Mouse (Mus musculus) liver, embryonic 13.5 days (tissue): ENCODE measurements around the gene Rack1. TPM values are rescaled to one million over a fixed set of nuclear protein-coding genes. Genes with fewer than 3 reads are reported as not detected.
"Not testable (repeated sequence)": the region's sequence is repeated elsewhere in the genome, so short reads cannot be mapped to it uniquely, and the experiment has no call there.

ENCODE experiments used
- ATAC-seq: fragments of 200-750 bp; cut with Nextera tagmentation; 2 replicates; pipeline ENCODE4 v1.8.0; 2017; ENCODE audit warnings: low read depth, mild to moderate bottlenecking, moderate number of reproducible peaks, moderate library complexity
- DNase-seq: peaks from one replicate; pipeline ENCODE4 v3.0.0; 2022
- H3K27ac ChIP-seq: fragments of 300-500 bp; sonication (generic); 2 replicates; pipeline ENCODE4 v1.5.1; 2015; ENCODE audit warnings: moderate library complexity, mild to moderate bottlenecking, inconsistent platforms
- H3K27me3 ChIP-seq: fragments of 300-500 bp; sonication (generic); 2 replicates; pipeline ENCODE4 v1.6.1; 2015; ENCODE audit warnings: mild to moderate bottlenecking, inconsistent platforms
- H3K36me3 ChIP-seq: fragments of 300-500 bp; sonication (generic); 2 replicates; pipeline ENCODE4 v1.6.1; 2015; ENCODE audit warnings: mild to moderate bottlenecking, inconsistent platforms
- H3K4me1 ChIP-seq: fragments of 300-500 bp; sonication (generic); replicated peaks from 2 replicates; pipeline ENCODE4 v1.6.1; 2015; ENCODE audit warnings: inconsistent platforms
- H3K4me2 ChIP-seq: fragments of 300-500 bp; sonication (generic); 2 replicates; pipeline ENCODE4 v1.6.1; 2015; ENCODE audit warnings: inconsistent platforms, mild to moderate bottlenecking, moderate library complexity
- H3K4me3 ChIP-seq: fragments of 300-500 bp; sonication (generic); replicated peaks from 2 replicates; pipeline ENCODE4 v1.5.1; 2015; ENCODE audit warnings: mild to moderate bottlenecking, inconsistent platforms
- H3K9ac ChIP-seq: fragments of 300-500 bp; sonication (generic); 2 replicates; pipeline ENCODE4 v1.6.1; 2015; ENCODE audit warnings: mild to moderate bottlenecking, inconsistent platforms
- H3K9me3 ChIP-seq: fragments of 300-500 bp; sonication (generic); replicated peaks from 2 replicates; pipeline ENCODE4 v1.6.1; 2016; ENCODE audit warnings: inconsistent platforms
- WGBS: fragments of 180-500 bp; shearing (Covaris S2); methylation state at CpG from one replicate; pipeline ENCODE4 v1.1.7; 2015; ENCODE audit not compliant: insufficient replicate concordance; 5-methylcytosine and 5-hydroxymethylcytosine counted together
- polyA plus RNA-seq: library from polyadenylated mRNA; unstranded; fragments of >200 nt; fragmentation: Nextera tagmentation; extraction: Ambion mirVana; gene quantifications from 2 replicates; pipeline ENCODE4 v1.2.1, GENCODE M21; 2015

Gene Rack1
- polyA plus RNA-seq, result 688 and 710 TPM in 2 replicates

- no peaks in the 10 kb centered on the region for H3K9me3 ChIP-seq
- H3K4me1 ChIP-seq, result peaks cover 64% of the 10 kb centered on the region
- peak within 1 kb of the TSS; percentile 94 for H3K27ac ChIP-seq
- peak within 1 kb of the TSS; percentile 88 for H3K4me3 ChIP-seq
- DNase-seq (peak; percentile 82), ATAC-seq (peak; percentile 83)
- no peaks in the 10 kb centered on the region for H3K27me3 ChIP-seq
- H3K9ac ChIP-seq, result peak within 1 kb of the TSS; percentile 92
- peak within 1 kb of the TSS; percentile 84 for H3K4me2 ChIP-seq
- peaks cover 41% of the 10 kb centered on the region for H3K36me3 ChIP-seq
- WGBS, result under 1% methylated on average over 47 of the region's 47 CpGs
These were observed at the start of gene Rack1 for GRCm38 (mm10) chr11:48799921-48800701. TSS of gene Rack1 (plus strand) at chr11:48800332.

- H3K4me3 ChIP-seq, result no peak overlapping the region
- H3K9me3 ChIP-seq, result no peaks in the 10 kb centered on the region
- no peak overlapping the region for H3K4me2 ChIP-seq
- H3K36me3 ChIP-seq, result no peaks in the 10 kb centered on the region
- H3K27ac ChIP-seq, result no peak overlapping the region
- no peak for DNase-seq
- ATAC-seq, result no peak
- no peaks in the 10 kb centered on the region for H3K27me3 ChIP-seq
- H3K4me1 ChIP-seq, result no peaks in the 10 kb centered on the region
- WGBS, result 80% methylated on average over 6 of the region's 6 CpGs
- H3K9ac ChIP-seq, result no peak overlapping the region
These were observed 49.7 kb upstream of the Rack1 start for GRCm38 (mm10) chr11:48750428-48750827.

GRCm38 (mm10) chr11:48753534-48753933, 46.6 kb upstream of the Rack1 start:
- not testable (repeated sequence) for H3K4me1 ChIP-seq, H3K9me3 ChIP-seq, H3K36me3 ChIP-seq, H3K27ac ChIP-seq, DNase-seq, H3K9ac ChIP-seq, H3K4me3 ChIP-seq, H3K27me3 ChIP-seq, H3K4me2 ChIP-seq, ATAC-seq
- WGBS, result 84% methylated on average over 18 of the region's 18 CpGs

GRCm38 (mm10) chr11:48759021-48759420, 41.1 kb upstream of the Rack1 start:
- WGBS, result 63% methylated on average over 8 of the region's 8 CpGs
- Histone ChIP-seq H3K4me1 (no peaks in the 10 kb centered on the region), H3K9me3 (no peaks in the 10 kb centered on the region), H3K27ac (no peak overlapping the region), H3K36me3 (no peaks in the 10 kb centered on the region), H3K4me2 (no peak overlapping the region), H3K9ac (no peak overlapping the region), H3K4me3 (no peak overlapping the region), H3K27me3 (no peaks in the 10 kb centered on the region)
- ATAC-seq, result no peak
- DNase-seq, result no peak

DNA sequence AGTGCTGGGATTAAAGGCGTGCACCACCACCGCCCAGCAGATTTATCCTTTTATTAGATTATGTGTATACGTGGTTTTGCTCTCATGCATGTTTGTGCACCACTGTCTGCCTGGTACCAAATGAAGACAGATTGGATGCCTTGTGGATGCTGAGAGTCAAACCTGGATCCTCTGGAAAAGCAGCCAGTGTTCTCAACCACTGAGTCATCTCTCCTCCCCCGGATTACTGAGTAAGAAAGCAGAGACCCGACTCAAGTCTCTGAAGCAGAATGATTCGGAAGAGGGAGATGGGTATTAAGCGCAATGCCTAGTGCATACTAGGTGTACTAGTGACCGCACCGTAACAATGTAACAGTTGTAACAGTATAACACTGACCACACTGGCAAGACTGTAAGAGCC, 36.0 kb upstream of the Rack1 start:
- no peak for DNase-seq
- H3K9me3 ChIP-seq, result no peaks in the 10 kb centered on the region
- H3K27me3 ChIP-seq, result no peaks in the 10 kb centered on the region
- no peak for ATAC-seq
- H3K4me1 ChIP-seq, result no peaks in the 10 kb centered on the region
- H3K4me3 ChIP-seq, result no peak overlapping the region
- H3K36me3 ChIP-seq, result no peaks in the 10 kb centered on the region
- H3K9ac ChIP-seq, result no peak overlapping the region
- no peak overlapping the region for H3K4me2 ChIP-seq
- no peak overlapping the region for H3K27ac ChIP-seq
- WGBS, result 81% methylated on average over 9 of the region's 9 CpGs

DNA sequence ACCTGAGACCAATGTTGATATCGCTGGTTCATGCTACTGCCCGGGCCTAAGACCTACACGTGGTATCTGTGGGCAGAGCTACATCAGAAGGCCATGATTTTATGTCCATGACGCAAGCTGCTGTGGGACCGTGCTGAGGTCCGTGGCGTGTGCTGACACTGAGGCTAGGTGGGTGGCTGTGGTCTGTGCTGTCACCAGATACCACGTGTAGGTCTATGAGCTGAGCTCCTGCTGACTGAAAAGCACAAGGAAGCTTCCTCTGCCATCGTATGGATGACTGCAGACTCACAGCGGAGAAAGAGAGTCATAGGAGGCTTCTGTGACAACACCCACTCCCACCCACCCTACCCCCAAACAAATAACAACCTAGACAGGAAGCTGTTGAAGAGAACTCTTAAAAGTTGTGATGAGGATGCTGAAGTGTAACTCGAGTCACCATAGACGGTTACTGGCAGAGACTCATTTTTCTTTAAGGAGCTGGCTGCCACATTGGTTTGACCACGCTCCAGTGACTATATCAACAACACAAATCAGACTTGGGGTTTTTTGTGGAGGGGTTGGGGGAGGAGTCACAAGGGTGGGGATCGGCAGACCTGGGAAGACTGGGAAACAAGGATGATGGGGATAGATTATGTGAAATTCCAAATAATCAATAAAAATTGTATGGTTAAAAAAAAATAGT, 32.8 kb upstream of the Rack1 start:
- Histone ChIP-seq H3K4me2 (no peak overlapping the region), H3K4me3 (no peak overlapping the region), H3K27me3 (no peaks in the 10 kb centered on the region), H3K27ac (no peak overlapping the region), H3K4me1 (0 out of 2 replicates have a peak, but pooled peaks cover 2% of the 10 kb centered on the region), H3K9ac (no peak overlapping the region), H3K36me3 (no peaks in the 10 kb centered on the region), H3K9me3 (no peaks in the 10 kb centered on the region)
- ATAC-seq (no peak), DNase-seq (no peak)
- 64% methylated on average over 14 of the region's 14 CpGs for WGBS

- Histone ChIP-seq H3K27me3 (no peaks in the 10 kb centered on the region), H3K4me2 (no peak overlapping the region), H3K27ac (no peak overlapping the region), H3K9ac (no peak overlapping the region), H3K4me1 (0 out of 2 replicates have a peak, but pooled peaks cover 6% of the 10 kb centered on the region), H3K36me3 (no peaks in the 10 kb centered on the region), H3K4me3 (no peak overlapping the region), H3K9me3 (no peaks in the 10 kb centered on the region)
- peak; percentile 24 for DNase-seq
- no peak for ATAC-seq
- 3% methylated on average over 2 of the region's 2 CpGs for WGBS
These were observed 28.4 kb upstream of the Rack1 start for GRCm38 (mm10) chr11:48771691-48772090.

DNA sequence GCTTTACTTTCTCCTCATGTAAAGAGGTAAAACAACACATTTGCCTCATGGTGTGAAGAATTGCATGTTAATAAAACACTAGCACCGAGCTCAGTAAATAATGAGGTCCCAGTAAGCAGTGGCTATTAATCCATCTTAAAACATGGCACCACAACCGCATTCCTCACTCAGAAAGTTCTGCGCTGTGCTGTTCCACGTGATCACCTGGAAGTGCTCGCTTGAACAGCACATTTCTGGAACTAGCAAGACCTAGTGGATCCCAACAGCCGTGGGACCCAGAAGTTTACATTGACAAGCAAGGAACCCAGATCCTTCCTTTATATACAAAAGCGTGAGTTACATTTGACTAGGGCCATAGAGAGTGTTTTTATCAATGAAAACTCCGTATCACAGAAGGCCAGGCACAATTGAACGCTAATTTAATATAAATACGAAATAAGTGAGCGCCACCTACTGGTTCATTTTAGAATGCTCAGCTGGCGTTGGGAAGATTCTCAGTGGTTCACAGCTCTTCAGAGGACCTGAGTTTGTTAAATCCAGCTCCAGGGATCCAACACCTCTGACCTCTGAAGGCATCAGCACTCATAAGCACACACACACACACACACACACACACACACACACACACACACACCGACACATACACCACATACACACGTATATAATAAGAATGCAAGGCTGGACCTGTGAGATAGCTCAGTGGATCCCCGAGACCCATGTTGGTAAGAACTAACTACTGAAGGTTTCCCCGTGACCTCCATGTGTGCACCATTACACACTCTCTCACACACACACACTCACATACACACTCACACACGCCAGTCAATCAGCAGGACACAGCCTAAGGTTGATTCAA, 25.5 kb upstream of the Rack1 start:
- Histone ChIP-seq H3K4me2 (0 out of 2 replicates have a peak overlapping the region, but pooled peaks have one; percentile 9), H3K36me3 (no peaks in the 10 kb centered on the region), H3K27me3 (no peaks in the 10 kb centered on the region), H3K4me1 (0 out of 2 replicates have a peak, but pooled peaks cover 6% of the 10 kb centered on the region), H3K4me3 (no peak overlapping the region), H3K9me3 (no peaks in the 10 kb centered on the region), H3K9ac (no peak overlapping the region), H3K27ac (no peak overlapping the region)
- WGBS, result 30% methylated on average over 17 of the region's 17 CpGs
- ATAC-seq (no peak), DNase-seq (peak; percentile 23)

DNA sequence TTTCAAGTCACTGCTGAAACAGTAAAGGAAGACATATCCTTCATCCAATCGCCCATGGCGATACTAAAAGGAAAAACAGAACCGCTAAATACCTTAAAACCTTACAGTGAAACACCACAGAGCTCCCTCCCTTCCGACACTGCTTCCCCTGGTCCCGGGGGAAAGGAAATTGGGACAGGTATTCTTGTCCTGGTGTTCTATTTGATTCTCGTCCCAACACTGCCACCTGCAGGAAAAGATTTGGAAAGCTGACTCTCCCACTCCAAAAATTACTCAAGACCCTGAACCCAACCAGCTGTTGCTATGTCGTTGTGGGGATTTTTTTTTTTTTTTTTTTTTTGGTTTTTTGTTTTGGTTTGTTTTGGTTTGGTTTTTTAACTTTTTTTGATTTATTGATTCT, 24.6 kb upstream of the Rack1 start:
- H3K4me1 ChIP-seq, result 0 out of 2 replicates have a peak, but pooled peaks cover 6% of the 10 kb centered on the region
- 3% methylated on average over 7 of the region's 7 CpGs for WGBS
- DNase-seq, result peak; percentile 27

GRCm38 (mm10) chr11:48776664-48777063, 23.5 kb upstream of the Rack1 start:
- 32% methylated on average over 9 of the region's 9 CpGs for WGBS
- H3K36me3 ChIP-seq, result no peaks in the 10 kb centered on the region
- H3K4me2 ChIP-seq, result no peak overlapping the region
- H3K9ac ChIP-seq, result no peak overlapping the region
- DNase-seq (no peak), ATAC-seq (no peak)
- H3K4me3 ChIP-seq, result no peak overlapping the region
- no peaks in the 10 kb centered on the region for H3K9me3 ChIP-seq
- H3K4me1 ChIP-seq, result 0 out of 2 replicates have a peak, but pooled peaks cover 6% of the 10 kb centered on the region
- no peak overlapping the region for H3K27ac ChIP-seq
- no peaks in the 10 kb centered on the region for H3K27me3 ChIP-seq

More for the DNA sequence above, 24.6 kb upstream of the Rack1 start:
- Histone ChIP-seq H3K27me3 (no peaks in the 10 kb centered on the region), H3K9me3 (no peaks in the 10 kb centered on the region), H3K9ac (no peak overlapping the region), H3K4me2 (no peak overlapping the region), H3K36me3 (no peaks in the 10 kb centered on the region), H3K4me3 (no peak overlapping the region), H3K27ac (no peak overlapping the region)
- ATAC-seq, result no peak

DNA sequence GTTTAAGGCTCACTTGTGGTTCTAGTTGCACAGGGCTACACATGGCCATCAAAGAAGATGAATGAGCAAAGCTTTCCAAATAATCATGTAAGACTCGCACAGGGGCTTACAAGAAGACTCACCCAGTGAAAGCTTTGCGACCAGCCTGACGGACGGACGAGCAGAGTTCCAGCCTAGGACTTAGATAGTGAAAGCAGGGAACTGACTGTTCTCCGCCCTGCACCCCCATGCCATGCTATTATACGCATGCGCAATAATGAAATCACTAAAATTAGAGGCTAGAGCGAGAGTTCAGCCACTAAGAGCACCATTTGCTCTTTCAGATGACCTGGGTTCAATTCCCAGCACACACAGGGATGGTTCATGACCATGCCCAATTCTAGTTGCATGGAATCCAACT, 22.8 kb upstream of the Rack1 start:
- WGBS, result 74% methylated on average over 9 of the region's 9 CpGs
- Histone ChIP-seq H3K4me1 (0 out of 2 replicates have a peak, but pooled peaks cover 4% of the 10 kb centered on the region), H3K9ac (no peak overlapping the region), H3K4me2 (no peak overlapping the region), H3K4me3 (no peak overlapping the region), H3K27ac (no peak overlapping the region), H3K36me3 (no peaks in the 10 kb centered on the region), H3K9me3 (no peaks in the 10 kb centered on the region), H3K27me3 (no peaks in the 10 kb centered on the region)
- DNase-seq (no peak), ATAC-seq (no peak)
